Mouse (Mus musculus) heart, adult 2 months (tissue): Measurements from ENCODE around the gene Cacng3. TPM values are rescaled to one million over a fixed set of nuclear protein-coding genes. Genes with fewer than 3 reads are reported as not detected.

Source experiments
- DNase-seq, 2 experiments: peaks; one replicate each; pipeline ENCODE4 v3.0.0; 2021
- H3K27ac ChIP-seq: fragments of 200-600 bp; 2 replicates; pipeline ENCODE4 v1.8.1; 2022
- H3K27me3 ChIP-seq: fragments of 200-500 bp; 2 replicates; pipeline ENCODE4 v1.6.1; 2012; ENCODE audit warnings: mild to moderate bottlenecking, low read length, inconsistent platforms, mixed read lengths; ENCODE audit not compliant: control insufficient read depth, insufficient read depth
- H3K36me3 ChIP-seq: fragments of 200-500 bp; 2 replicates; pipeline ENCODE4 v1.6.1; 2012; ENCODE audit warnings: low read length, inconsistent platforms; ENCODE audit not compliant: control insufficient read depth, insufficient read depth
- H3K4me1 ChIP-seq: fragments of 200-500 bp; 2 replicates; pipeline ENCODE4 v1.6.1; 2011; ENCODE audit warnings: low read length; ENCODE audit not compliant: control insufficient read depth, insufficient read depth
- H3K4me3 ChIP-seq: fragments of 200-600 bp; 2 replicates; pipeline ENCODE4 v1.8.1; 2022
- H3K79me2 ChIP-seq: fragments of 200-500 bp; replicated peaks from 2 replicates; pipeline ENCODE4 v1.6.1; 2012; ENCODE audit warnings: mild to moderate bottlenecking, inconsistent platforms, low read length, moderate library complexity, mixed read lengths; ENCODE audit not compliant: control insufficient read depth, insufficient read depth
- H3K9ac ChIP-seq: fragments of 200-500 bp; 2 replicates; pipeline ENCODE4 v1.6.1; 2012; ENCODE audit warnings: low read depth, mild to moderate bottlenecking, control low read depth, inconsistent platforms, low read length, mixed read lengths
- CTCF ChIP-seq: fragments of 200-600 bp; IDR thresholded peaks from 2 replicates; pipeline ENCODE4 v1.8.1; 2022; ENCODE audit warnings: antibody characterized with exemption, mild to moderate bottlenecking, moderate library complexity
- EP300 ChIP-seq: fragments of 200-500 bp; IDR thresholded peaks from 2 replicates; pipeline ENCODE4 v1.6.1; 2011; ENCODE audit warnings: low read depth, low read length, control low read depth; ENCODE audit not compliant: insufficient read depth
- POLR2A ChIP-seq: fragments of 200-500 bp; IDR thresholded peaks from 2 replicates; pipeline ENCODE4 v1.6.1; 2011; ENCODE audit warnings: mild to moderate bottlenecking, low read depth, low read length, control low read depth; ENCODE audit not compliant: insufficient read depth
- WGBS: fragments of 180-500 bp; shearing (Covaris S2); methylation state at CpG from one replicate; pipeline ENCODE4 v1.1.7; 2018; 5-methylcytosine and 5-hydroxymethylcytosine counted together
- intact Hi-C: fragments of 180-260 bp; cut with DNase I; formaldehyde crosslinking; loops from one replicate; pipeline ENCODE4 v1.15.1; 2025
- polyA plus RNA-seq: library from polyadenylated mRNA; depleted of rRNA; stranded (reverse); fragments of >200 nt; gene quantifications from 2 replicates; pipeline ENCODE4 v1.2.3, GENCODE M21; 2012
- total RNA-seq, 2 experiments: library from RNA; stranded (reverse); gene quantifications; 2 replicates each; pipeline ENCODE4 v1.2.3; 2021

The Cacng3 gene
- total and polyA plus RNA-seq, 3 experiments: not detected

GRCm38 (mm10) chr7:122789929-122790328 lies 119.6 kb downstream of the Cacng3 start:
- Histone ChIP-seq H3K4me1 (no peaks in the 10 kb centered on the region), H3K27ac (no peak overlapping the region), H3K79me2 (no peaks in the 10 kb centered on the region), H3K9ac (no peak overlapping the region), H3K27me3 (no peaks in the 10 kb centered on the region), H3K36me3 (no peaks in the 10 kb centered on the region), H3K4me3 (no peak overlapping the region)
- TF ChIP-seq EP300: no peak
- no peak for TF ChIP-seq CTCF
- no peak for TF ChIP-seq POLR2A
- intact Hi-C loops: no loop called here
- no peak for DNase-seq
- 84% methylated on average over 7 of the region's 7 CpGs for WGBS

DNA sequence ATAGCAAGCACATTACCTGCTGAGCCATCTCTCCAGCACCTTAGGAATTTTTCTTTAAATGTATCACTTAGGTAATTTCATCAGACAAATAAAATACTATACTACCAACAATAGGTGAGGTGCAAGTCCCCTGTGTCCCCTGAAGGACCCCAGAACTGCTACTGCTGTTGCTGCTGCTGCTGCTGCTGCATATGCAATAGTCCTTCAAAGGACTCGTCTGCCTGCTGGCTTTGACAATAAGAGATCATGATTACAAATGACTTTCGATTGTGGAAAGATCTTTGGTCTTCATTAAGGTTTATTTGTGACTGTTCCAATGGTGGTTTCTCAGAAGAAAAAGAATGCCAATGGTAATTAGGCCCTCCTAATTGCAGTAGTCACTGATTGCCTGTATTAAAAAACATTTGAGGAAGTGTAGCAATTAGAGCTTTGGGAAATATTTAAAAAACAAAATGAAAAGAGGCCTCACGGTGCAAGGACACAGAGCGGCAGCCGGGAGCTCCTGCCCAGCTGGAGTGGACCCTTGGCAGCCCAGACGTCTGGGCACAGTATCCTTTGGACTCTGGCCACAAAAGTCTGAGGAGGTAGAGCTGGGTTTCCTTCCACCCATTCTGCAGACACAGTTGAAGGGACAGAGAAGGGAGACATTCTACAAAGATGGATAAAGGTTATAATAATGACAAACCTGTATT lies 123.5 kb downstream of the Cacng3 start:
- 37% methylated on average over 6 of the region's 6 CpGs for WGBS
- H3K36me3 ChIP-seq: no peaks in the 10 kb centered on the region
- H3K4me3 ChIP-seq: no peak overlapping the region
- no peak for DNase-seq
- H3K27ac ChIP-seq: no peak overlapping the region
- H3K27me3 ChIP-seq: no peaks in the 10 kb centered on the region
- H3K9ac ChIP-seq: no peak overlapping the region
- no peaks in the 10 kb centered on the region for H3K79me2 ChIP-seq
- no peaks in the 10 kb centered on the region for H3K4me1 ChIP-seq
- intact Hi-C loops: no loop called here
- TF ChIP-seq EP300 (no peak), CTCF (no peak)

DNA sequence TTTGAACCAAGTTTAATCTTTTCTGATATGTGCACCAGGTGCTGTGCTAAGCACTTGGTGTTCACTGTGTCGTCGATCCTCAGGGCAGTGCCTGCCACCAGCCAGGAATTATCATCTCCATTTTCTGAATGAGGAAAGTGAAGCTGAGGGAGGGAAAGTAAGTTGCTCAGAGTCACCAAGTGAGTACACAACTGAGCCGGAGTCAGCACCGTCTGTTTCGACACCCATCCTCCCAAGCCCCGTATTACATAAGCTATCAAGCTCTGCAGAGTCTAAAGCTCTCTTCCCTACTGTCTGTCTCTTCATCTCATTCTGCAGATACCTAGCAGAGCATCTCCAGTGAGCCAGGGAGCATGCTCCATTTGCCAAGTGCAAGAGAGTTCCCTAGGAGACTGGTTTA lies 124.8 kb downstream of the Cacng3 start:
- intact Hi-C loops: no loop called here
- Histone ChIP-seq H3K9ac (no peak overlapping the region), H3K27me3 (no peaks in the 10 kb centered on the region), H3K4me3 (no peak overlapping the region), H3K27ac (no peak overlapping the region), H3K36me3 (no peaks in the 10 kb centered on the region), H3K4me1 (no peaks in the 10 kb centered on the region), H3K79me2 (no peaks in the 10 kb centered on the region)
- no peak for DNase-seq
- 81% methylated on average over 6 of the region's 6 CpGs for WGBS
- no peak for TF ChIP-seq EP300
- TF ChIP-seq CTCF: no peak
- TF ChIP-seq POLR2A: no peak

GRCm38 (mm10) chr7:122800821-122801220 lies 130.5 kb downstream of the Cacng3 start:
- Histone ChIP-seq H3K36me3 (no peaks in the 10 kb centered on the region), H3K79me2 (no peaks in the 10 kb centered on the region), H3K27ac (no peak overlapping the region), H3K4me1 (peaks cover 10% of the 10 kb centered on the region), H3K9ac (no peak overlapping the region), H3K27me3 (no peaks in the 10 kb centered on the region), H3K4me3 (no peak overlapping the region)
- intact Hi-C loops: loop anchor here (5.0 kb wide), 1 partner anchor 239 kb away; no protein-coding TSS in a partner anchor
- no peak for DNase-seq
- TF ChIP-seq EP300 (no peak), CTCF (no peak), POLR2A (no peak)
- 27% methylated on average over 2 of the region's 2 CpGs for WGBS

DNA sequence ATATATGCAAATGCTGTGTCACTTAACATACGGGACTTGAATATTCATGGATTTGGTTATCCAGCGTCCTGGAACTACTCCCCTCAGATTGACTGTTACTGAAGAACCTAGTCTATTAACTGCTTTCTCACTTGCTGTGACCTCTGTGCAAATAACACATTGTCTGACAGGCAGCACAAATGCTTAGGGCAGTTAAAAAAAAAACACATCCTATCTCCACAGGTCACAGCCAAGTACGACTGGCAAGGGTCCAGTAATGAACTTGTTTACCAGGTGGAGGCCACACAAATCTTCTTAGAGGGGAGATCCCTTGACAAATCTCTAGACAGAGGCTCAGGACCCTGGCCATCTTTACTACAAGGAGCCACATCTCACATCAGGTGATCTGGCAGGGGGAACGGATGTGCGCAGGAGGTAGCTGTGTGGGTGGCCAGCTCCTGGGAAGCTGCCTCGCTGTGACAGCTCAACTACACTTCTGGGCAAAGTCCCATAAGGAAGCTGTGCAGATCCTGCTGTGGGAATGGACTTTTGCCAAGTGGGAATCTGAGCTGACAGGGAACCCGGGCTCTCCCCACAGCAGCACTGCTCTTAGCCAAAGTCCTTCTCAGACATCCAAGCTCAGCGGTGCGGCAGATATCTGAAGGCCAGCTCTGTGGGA lies 133.7 kb downstream of the Cacng3 start:
- intact Hi-C loops: loop anchor here (1.0 to 5.0 kb wide), 2 partner anchors 17 to 242 kb away; no protein-coding TSS in a partner anchor
- H3K27ac ChIP-seq: peak overlapping the region; percentile 80
- H3K4me1 ChIP-seq: peaks cover 10% of the 10 kb centered on the region
- 0 out of 2 replicates have a peak overlapping the region, but pooled peaks have one; percentile 6 for H3K9ac ChIP-seq
- TF ChIP-seq EP300 (peak; percentile 63; the same call in 1 of the 2 replicates), CTCF (no peak), POLR2A (peak; percentile 42; the same call in 1 of the 2 replicates)
- H3K36me3 ChIP-seq: no peaks in the 10 kb centered on the region
- no peaks in the 10 kb centered on the region for H3K27me3 ChIP-seq
- 10% methylated on average over 9 of the region's 9 CpGs for WGBS
- peak; percentile 54 to 75 for DNase-seq
- no peak overlapping the region for H3K4me3 ChIP-seq
- H3K79me2 ChIP-seq: no peaks in the 10 kb centered on the region

- H3K27ac ChIP-seq: no peak overlapping the region
- no peak for DNase-seq
- H3K27me3 ChIP-seq: no peaks in the 10 kb centered on the region
- 60% methylated on average over 5 of the region's 5 CpGs for WGBS
- H3K4me3 ChIP-seq: no peak overlapping the region
- TF ChIP-seq POLR2A (no peak), CTCF (no peak), EP300 (no peak)
- no peak overlapping the region for H3K9ac ChIP-seq
- intact Hi-C loops: no loop called here
- no peaks in the 10 kb centered on the region for H3K79me2 ChIP-seq
- no peaks in the 10 kb centered on the region for H3K36me3 ChIP-seq
- H3K4me1 ChIP-seq: peaks cover 10% of the 10 kb centered on the region
Observed at GRCm38 (mm10) chr7:122806531-122806930, 136.2 kb downstream of the Cacng3 start.
